Mouse (Mus musculus) lung, embryonic 15.5 days (tissue): ENCODE measurements around the gene Fam221b. TPM values are rescaled to one million over a fixed set of nuclear protein-coding genes. Genes with fewer than 3 reads are reported as not detected.

Experiments used
- microRNA-seq: library from miRNA; unstranded; fragments of <30 nt; microRNA quantifications from one replicate; pipeline ENCODE4, GENCODE M21; 2016
- polyA plus RNA-seq: library from polyadenylated mRNA; unstranded; fragments of >200 nt; fragmentation: Nextera tagmentation; extraction: Ambion mirVana; gene quantifications from 2 replicates; pipeline ENCODE4 v1.2.1, GENCODE M21; 2015

Gene Fam221b
- polyA plus RNA-seq, 1 experiment from 2014 or later, result 2.1 TPM

Small RNAs within 50 kb of the gene (microRNA-seq; reads per million reads assigned to microRNA genes)
- gene Gm25262, result not detected

Other genes with a start within 250 kb of the Fam221b start
- 0.14 and 0.25 TPM in 2 replicates for gene Fam166b, start 240.0 kb downstream of the Fam221b start, polyA plus RNA-seq
- gene Tesk1, start 227.2 kb downstream of the Fam221b start, polyA plus RNA-seq, result 8.3 and 8.5 TPM in 2 replicates
- 1.8 and 3.1 TPM in 2 replicates for gene Cd72, start 214.5 kb downstream of the Fam221b start, polyA plus RNA-seq
- gene Sit1, start 185.4 kb downstream of the Fam221b start, polyA plus RNA-seq, result 0.14 and 1.2 TPM in 2 replicates
- 67.4 and 70.1 TPM in 2 replicates for gene Ccdc107, start 176.2 kb downstream of the Fam221b start, polyA plus RNA-seq
- 48.8 and 54.0 TPM in 2 replicates for gene Arhgef39, start 169.4 kb downstream of the Fam221b start, polyA plus RNA-seq
- 4.7 and 6.1 TPM in 2 replicates for gene Car9, start 162.2 kb downstream of the Fam221b start, polyA plus RNA-seq
- gene Tpm2, start 145.4 kb downstream of the Fam221b start, polyA plus RNA-seq, result 198 and 216 TPM in 2 replicates
- gene Creb3, start 106.8 kb downstream of the Fam221b start, polyA plus RNA-seq, result 62.7 and 63.2 TPM in 2 replicates
- 97.9 and 98.2 TPM in 2 replicates for gene Tln1, start 106.5 kb downstream of the Fam221b start, polyA plus RNA-seq
- 23.7 and 32.2 TPM in 2 replicates for gene Rgp1, start 90.4 kb downstream of the Fam221b start, polyA plus RNA-seq
- 19.0 and 21.1 TPM in 2 replicates for gene Gba2, start 90.3 kb downstream of the Fam221b start, polyA plus RNA-seq
- 0.77 and 1.5 TPM in 2 replicates for gene Msmp, start 84.7 kb downstream of the Fam221b start, polyA plus RNA-seq
- 9.6 and 10.6 TPM in 2 replicates for gene Npr2, start 37.2 kb downstream of the Fam221b start, polyA plus RNA-seq
- 3.9 TPM in 2 replicates for gene Spag8, start 15.6 kb downstream of the Fam221b start, polyA plus RNA-seq
- 110 and 114 TPM in 2 replicates for gene Hint2, start 12.7 kb downstream of the Fam221b start, polyA plus RNA-seq
- gene Tmem8b, start 174 bp downstream of the Fam221b start, polyA plus RNA-seq, result 4.2 and 4.9 TPM in 2 replicates
- gene Olfr70, start 31.7 kb upstream of the Fam221b start, polyA plus RNA-seq, result not detected in 2 replicates
- not detected in 2 replicates for gene Olfr71, start 41.1 kb upstream of the Fam221b start, polyA plus RNA-seq
- gene Hrct1, start 58.0 kb upstream of the Fam221b start, polyA plus RNA-seq, result 1.1 and 1.3 TPM in 2 replicates
- 0.48 and 0.62 TPM in 2 replicates for gene Spaar, start 60.9 kb upstream of the Fam221b start, polyA plus RNA-seq
- not detected in 2 replicates for gene Olfr159, start 101.9 kb upstream of the Fam221b start, polyA plus RNA-seq
- not detected in 2 replicates for gene Olfr156, start 154.8 kb upstream of the Fam221b start, polyA plus RNA-seq
- not detected in 2 replicates for gene Olfr157, start 171.1 kb upstream of the Fam221b start, polyA plus RNA-seq
- gene Olfr155, start 182.4 kb upstream of the Fam221b start, polyA plus RNA-seq, result not detected in 2 replicates
- gene Reck, start 206.4 kb upstream of the Fam221b start, polyA plus RNA-seq, result 23.0 and 23.2 TPM in 2 replicates